Mouse (Mus musculus): ENCODE results near the gene Tlx2.

DNA sequence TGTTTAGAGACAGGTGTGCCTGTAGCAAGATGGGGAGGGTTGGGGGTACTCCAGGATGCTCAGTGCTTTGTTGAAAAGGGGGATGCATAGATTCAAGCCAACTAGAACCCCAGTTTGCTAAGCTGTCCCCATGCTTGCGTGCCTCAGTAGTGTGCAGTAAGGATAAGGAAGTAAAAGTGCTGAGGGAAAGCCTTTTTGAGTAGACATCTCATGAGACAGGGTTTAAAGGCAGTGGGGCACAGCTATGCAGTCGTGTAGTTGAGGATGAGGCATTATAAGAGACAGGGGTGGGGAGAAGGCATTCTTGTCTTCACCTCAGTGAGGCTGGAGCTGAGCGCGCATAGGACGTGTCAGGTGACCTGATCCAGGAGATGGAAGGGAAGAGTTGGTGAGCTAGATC, 29.5 kb downstream of the Tlx2 start:
- no peak for TF ChIP-seq CTCF (IDR thresholded peaks at IDR 0.05; ENCODE audit: control insufficient read depth, insufficient read depth, insufficient read length)
- no peak for TF ChIP-seq MYOG (IDR thresholded peaks at IDR 0.05; ENCODE audit: control insufficient read depth, extremely low read depth, insufficient read length)
- TF ChIP-seq USF1 (IDR thresholded peaks at IDR 0.05; ENCODE audit: low read depth) = no peak

All from C2C12 (cell line).